Mouse (Mus musculus) midbrain, embryonic 12.5 days (tissue): ENCODE data around the gene Maml2. TPM values are rescaled to one million over a fixed set of nuclear protein-coding genes. Genes with fewer than 3 reads are reported as not detected.

ENCODE experiments used
- ATAC-seq: fragments of 200-750 bp; cut with Nextera tagmentation; 2 replicates; pipeline ENCODE4 v1.8.0; 2017; ENCODE audit warnings: low read depth, moderate TSS enrichment, moderate library complexity; ENCODE audit not compliant: low FRiP score
- H3K27ac ChIP-seq: fragments of 300-500 bp; sonication (generic); replicated peaks from 2 replicates; pipeline ENCODE4 v1.5.1; 2016; ENCODE audit warnings: mild to moderate bottlenecking
- H3K27me3 ChIP-seq: fragments of 300-500 bp; sonication (generic); 2 replicates; pipeline ENCODE4 v1.6.1; 2016; ENCODE audit warnings: mild to moderate bottlenecking
- H3K36me3 ChIP-seq: fragments of 300-500 bp; sonication (generic); 2 replicates; pipeline ENCODE4 v1.6.1; 2016
- H3K4me1 ChIP-seq: fragments of 300-500 bp; sonication (generic); 2 replicates; pipeline ENCODE4 v1.6.1; 2016
- H3K4me2 ChIP-seq: fragments of 300-500 bp; sonication (generic); replicated peaks from 2 replicates; pipeline ENCODE4 v1.6.1; 2016; ENCODE audit warnings: mild to moderate bottlenecking, moderate library complexity
- H3K4me3 ChIP-seq: fragments of 300-500 bp; sonication (generic); 2 replicates; pipeline ENCODE4 v1.5.1; 2016; ENCODE audit warnings: mild to moderate bottlenecking
- H3K9ac ChIP-seq: fragments of 300-500 bp; sonication (generic); replicated peaks from 2 replicates; pipeline ENCODE4 v1.6.1; 2016; ENCODE audit warnings: mild to moderate bottlenecking, moderate library complexity
- H3K9me3 ChIP-seq: fragments of 300-500 bp; sonication (generic); 2 replicates; pipeline ENCODE4 v1.6.1; 2016; ENCODE audit warnings: mild to moderate bottlenecking
- WGBS: fragments of 180-500 bp; shearing (Covaris S2); methylation state at CpG from one replicate; pipeline ENCODE4 v1.1.7; 2016; 5-methylcytosine and 5-hydroxymethylcytosine counted together
- polyA plus RNA-seq: library from polyadenylated mRNA; unstranded; fragments of >200 nt; fragmentation: Nextera tagmentation; extraction: Ambion mirVana; gene quantifications from 2 replicates; pipeline ENCODE4 v1.2.1, GENCODE M21; 2016

The Maml2 gene
- polyA plus RNA-seq, 1 experiment from 2014 or later: 12.5 TPM

GRCm38 (mm10) chr9:13525075-13525474, 227.3 kb downstream of the Maml2 start:
- no peak for ATAC-seq
- 86% methylated on average over 1 of the region's 1 CpGs for WGBS
- Histone ChIP-seq H3K4me1 (peaks cover 36% of the 10 kb centered on the region), H3K4me3 (no peak overlapping the region), H3K36me3 (no peaks in the 10 kb centered on the region), H3K27ac (no peak overlapping the region), H3K27me3 (no peaks in the 10 kb centered on the region), H3K4me2 (no peak overlapping the region), H3K9me3 (no peaks in the 10 kb centered on the region), H3K9ac (no peak overlapping the region)

DNA sequence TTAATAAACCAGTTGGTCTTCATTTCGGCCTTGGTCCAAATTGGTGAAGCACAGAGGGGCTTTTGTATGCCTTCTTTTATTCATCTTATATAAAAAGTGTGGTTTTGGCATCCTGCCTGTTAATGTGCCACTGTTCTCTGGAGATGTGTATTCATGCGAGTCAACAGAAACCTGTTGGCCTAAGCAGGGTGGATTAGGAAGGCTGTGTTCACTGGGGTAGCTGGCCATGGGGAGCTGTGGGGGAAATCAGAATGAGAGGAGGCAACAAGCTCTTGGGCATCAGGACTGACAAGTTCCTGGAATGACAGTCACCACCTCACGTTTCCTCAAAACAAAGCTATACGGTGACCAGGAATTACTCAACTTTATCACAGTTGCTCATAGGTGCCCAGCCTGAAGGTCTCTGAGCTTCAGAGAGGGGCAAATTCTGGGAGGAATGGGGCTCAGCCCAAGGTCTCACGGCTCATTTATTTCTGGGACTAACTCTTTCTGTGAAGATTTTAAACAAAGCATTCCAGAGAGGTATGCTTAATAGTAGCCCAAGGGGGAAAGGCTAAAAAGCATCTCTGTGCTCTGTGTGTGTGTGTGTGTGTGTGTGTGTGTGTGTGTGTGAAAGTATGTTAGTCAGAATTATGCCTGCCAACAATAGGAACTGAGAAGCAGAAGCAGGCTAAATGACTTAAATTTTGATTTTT, 228.0 kb downstream of the Maml2 start:
- no peak overlapping the region for H3K4me3 ChIP-seq
- no peak for ATAC-seq
- peaks cover 36% of the 10 kb centered on the region for H3K4me1 ChIP-seq
- 59% methylated on average over 5 of the region's 5 CpGs for WGBS
- no peaks in the 10 kb centered on the region for H3K9me3 ChIP-seq
- no peaks in the 10 kb centered on the region for H3K27me3 ChIP-seq
- H3K36me3 ChIP-seq: no peaks in the 10 kb centered on the region
- H3K9ac ChIP-seq: no peak overlapping the region
- H3K27ac ChIP-seq: no peak overlapping the region
- no peak overlapping the region for H3K4me2 ChIP-seq

GRCm38 (mm10) chr9:13530575-13530974, 232.8 kb downstream of the Maml2 start:
- WGBS: 86% methylated on average over 4 of the region's 4 CpGs
- no peaks in the 10 kb centered on the region for H3K27me3 ChIP-seq
- no peak overlapping the region for H3K27ac ChIP-seq
- H3K9me3 ChIP-seq: 0 out of 2 replicates have a peak, but pooled peaks cover 2% of the 10 kb centered on the region
- no peaks in the 10 kb centered on the region for H3K36me3 ChIP-seq
- no peak overlapping the region for H3K9ac ChIP-seq
- H3K4me2 ChIP-seq: no peak overlapping the region
- H3K4me3 ChIP-seq: no peak overlapping the region
- H3K4me1 ChIP-seq: peaks cover 34% of the 10 kb centered on the region
- no peak for ATAC-seq

DNA sequence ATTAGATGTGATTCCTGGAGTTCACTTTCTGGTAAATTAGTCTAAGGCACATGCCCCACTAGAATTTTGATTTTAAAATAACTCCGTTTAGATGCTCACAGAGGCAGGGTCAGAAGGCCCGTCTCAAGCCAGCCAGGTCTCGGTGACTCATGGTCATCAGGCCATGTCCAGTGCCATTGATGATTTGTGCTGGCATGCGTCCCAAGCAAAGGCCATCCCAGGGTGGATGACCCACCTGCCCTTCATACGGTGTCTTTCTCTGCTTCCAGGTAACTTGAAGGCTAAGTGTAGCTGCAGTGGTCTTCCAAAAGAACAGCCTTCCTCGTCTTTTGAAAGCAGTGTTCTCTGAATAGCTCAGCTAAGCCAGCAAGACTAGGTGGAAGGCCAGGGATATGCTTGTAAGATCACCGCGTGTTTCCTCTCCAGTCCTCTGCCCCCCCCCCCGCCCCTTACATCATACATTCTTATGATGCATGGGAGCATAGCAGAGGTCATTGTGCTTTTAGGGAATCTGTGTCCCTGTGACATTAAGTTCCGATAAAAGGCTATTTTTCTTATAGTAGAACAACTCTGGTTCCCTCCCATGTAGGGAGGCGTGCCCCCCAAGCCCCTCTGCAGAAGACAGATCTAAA, 235.4 kb downstream of the Maml2 start:
- H3K4me2 ChIP-seq: no peak overlapping the region
- WGBS: 82% methylated on average over 11 of the region's 11 CpGs
- H3K9ac ChIP-seq: no peak overlapping the region
- no peaks in the 10 kb centered on the region for H3K36me3 ChIP-seq
- no peak for ATAC-seq
- H3K9me3 ChIP-seq: 0 out of 2 replicates have a peak, but pooled peaks cover 2% of the 10 kb centered on the region
- no peak overlapping the region for H3K27ac ChIP-seq
- H3K4me1 ChIP-seq: peaks cover 33% of the 10 kb centered on the region
- no peak overlapping the region for H3K4me3 ChIP-seq
- H3K27me3 ChIP-seq: no peaks in the 10 kb centered on the region

- Histone ChIP-seq H3K4me3 (no peak overlapping the region), H3K4me1 (peaks cover 44% of the 10 kb centered on the region), H3K9me3 (0 out of 2 replicates have a peak, but pooled peaks cover 2% of the 10 kb centered on the region), H3K27ac (no peak overlapping the region; the same call in 1 of the 2 replicates), H3K36me3 (no peaks in the 10 kb centered on the region), H3K4me2 (no peak overlapping the region), H3K9ac (no peak overlapping the region), H3K27me3 (no peaks in the 10 kb centered on the region)
- peak; percentile 48; the same call in 1 of the 2 replicates for ATAC-seq
- 23% methylated on average over 5 of the region's 5 CpGs for WGBS
These were observed 238.0 kb downstream of the Maml2 start for GRCm38 (mm10) chr9:13535803-13536202.

DNA sequence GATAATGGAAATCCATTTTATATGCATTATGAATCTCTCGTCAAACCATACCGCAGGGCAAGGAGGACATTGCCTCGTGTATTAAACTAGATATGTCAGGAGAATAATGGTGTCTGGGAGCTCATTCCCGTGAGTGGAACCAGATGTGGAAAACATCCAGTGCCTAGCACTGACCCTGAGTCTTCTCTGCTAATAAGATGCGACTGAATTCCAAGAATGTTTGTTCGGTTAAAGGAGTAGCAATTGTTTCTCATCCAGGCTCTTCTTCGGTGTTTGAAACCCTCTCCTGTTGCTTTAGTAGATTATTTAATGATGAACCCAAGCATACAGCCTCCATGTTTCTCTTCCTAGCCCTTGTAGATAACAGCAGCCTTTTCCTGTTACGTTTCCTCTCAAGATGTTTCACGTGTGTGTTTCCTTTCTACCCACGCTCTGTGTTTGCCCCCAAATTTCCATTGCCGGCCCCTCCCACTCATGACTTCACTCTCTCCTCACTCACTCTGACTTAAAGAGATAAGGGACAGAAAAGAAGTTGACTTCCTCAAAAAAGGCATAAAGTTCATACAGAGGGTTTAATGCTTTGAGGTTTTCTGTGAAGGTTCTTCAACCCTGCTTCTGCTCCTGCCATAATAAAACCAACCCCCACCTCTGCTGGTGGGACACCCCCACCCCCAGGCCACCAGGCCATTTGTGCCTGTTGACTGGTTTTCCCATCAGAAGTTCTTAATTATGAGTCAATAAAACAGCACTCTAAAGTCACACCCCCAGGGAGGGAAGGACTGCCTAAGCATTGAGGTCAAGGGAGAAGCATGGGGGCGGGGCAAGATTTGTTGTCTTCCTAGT, 238.9 kb downstream of the Maml2 start:
- no peak overlapping the region; the same call in 1 of the 2 replicates for H3K27ac ChIP-seq

GRCm38 (mm10) chr9:13538200-13538599, 240.4 kb downstream of the Maml2 start:
- Histone ChIP-seq H3K4me3 (no peak overlapping the region), H3K4me1 (peaks cover 35% of the 10 kb centered on the region), H3K27me3 (no peaks in the 10 kb centered on the region), H3K27ac (no peak overlapping the region), H3K9me3 (0 out of 2 replicates have a peak, but pooled peaks cover 2% of the 10 kb centered on the region), H3K9ac (no peak overlapping the region), H3K36me3 (no peaks in the 10 kb centered on the region), H3K4me2 (no peak overlapping the region)
- 85% methylated on average over 7 of the region's 7 CpGs for WGBS
- no peak for ATAC-seq

More for the DNA sequence above, 238.9 kb downstream of the Maml2 start:
- Histone ChIP-seq H3K4me3 (no peak overlapping the region), H3K9me3 (0 out of 2 replicates have a peak, but pooled peaks cover 2% of the 10 kb centered on the region), H3K9ac (no peak overlapping the region), H3K4me2 (no peak overlapping the region), H3K4me1 (peaks cover 47% of the 10 kb centered on the region), H3K36me3 (no peaks in the 10 kb centered on the region), H3K27me3 (no peaks in the 10 kb centered on the region)
- WGBS: 58% methylated on average over 12 of the region's 12 CpGs
- no peak for ATAC-seq

DNA sequence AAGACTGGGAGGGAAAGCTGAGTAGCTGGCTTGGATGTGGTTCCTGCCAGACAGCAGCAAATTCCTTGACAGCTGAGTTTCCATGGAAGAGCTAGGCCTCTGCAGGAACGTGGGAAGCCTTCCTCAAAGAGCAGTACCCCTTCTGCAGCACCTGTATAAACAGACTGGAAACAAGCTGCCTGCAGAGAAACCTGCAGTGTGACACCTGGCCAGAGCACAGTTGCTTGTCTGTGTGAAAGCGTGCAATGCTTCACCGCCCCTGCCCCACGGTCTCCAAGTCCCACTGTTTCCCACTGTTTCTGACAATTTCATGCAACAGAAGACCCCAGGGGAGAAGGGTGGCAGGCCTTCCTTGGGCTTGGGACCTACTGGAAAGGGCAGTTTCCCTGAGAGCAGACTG, 241.8 kb downstream of the Maml2 start:
- no peak overlapping the region for H3K27ac ChIP-seq
- no peak for ATAC-seq
- no peak overlapping the region for H3K9ac ChIP-seq
- H3K9me3 ChIP-seq: no peaks in the 10 kb centered on the region
- H3K36me3 ChIP-seq: no peaks in the 10 kb centered on the region
- 42% methylated on average over 4 of the region's 4 CpGs for whole genome bisulfite sequencing
- H3K4me3 ChIP-seq: no peak overlapping the region
- no peak overlapping the region for H3K4me2 ChIP-seq
- H3K4me1 ChIP-seq: peaks cover 41% of the 10 kb centered on the region
- H3K27me3 ChIP-seq: no peaks in the 10 kb centered on the region

DNA sequence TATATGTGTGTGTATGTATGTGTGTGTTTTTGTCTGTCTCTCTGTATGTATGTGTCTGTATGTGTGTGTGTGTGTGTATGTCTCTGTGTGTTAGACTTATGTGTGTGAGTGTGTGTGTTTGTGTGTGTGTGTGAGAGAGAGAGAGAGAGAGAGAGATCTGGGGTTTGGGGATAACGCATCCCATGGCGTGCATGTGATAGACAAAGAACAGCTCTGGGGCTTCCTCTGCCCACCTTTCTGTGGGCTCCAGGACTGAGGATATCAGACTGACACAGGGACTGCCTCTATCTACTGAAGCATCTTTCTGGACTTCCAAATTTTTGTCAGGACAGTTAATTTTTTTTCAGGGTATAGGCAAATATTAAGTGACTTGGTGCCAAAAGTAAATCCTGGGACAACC, 242.5 kb downstream of the Maml2 start:
- Histone ChIP-seq H3K4me3 (no peak overlapping the region), H3K36me3 (no peaks in the 10 kb centered on the region), H3K9ac (no peak overlapping the region), H3K4me1 (peaks cover 41% of the 10 kb centered on the region), H3K27ac (no peak overlapping the region), H3K27me3 (no peaks in the 10 kb centered on the region), H3K9me3 (no peaks in the 10 kb centered on the region), H3K4me2 (no peak overlapping the region)
- ATAC-seq: no peak
- 83% methylated on average over 2 of the region's 2 CpGs for WGBS

GRCm38 (mm10) chr9:13540781-13541180, 243.0 kb downstream of the Maml2 start:
- H3K36me3 ChIP-seq: no peaks in the 10 kb centered on the region
- no peak overlapping the region for H3K9ac ChIP-seq
- peaks cover 41% of the 10 kb centered on the region for H3K4me1 ChIP-seq
- 61% methylated on average over 6 of the region's 6 CpGs for WGBS
- no peak overlapping the region for H3K4me2 ChIP-seq
- H3K9me3 ChIP-seq: no peaks in the 10 kb centered on the region
- H3K4me3 ChIP-seq: no peak overlapping the region
- H3K27me3 ChIP-seq: no peaks in the 10 kb centered on the region
- no peak for ATAC-seq
- H3K27ac ChIP-seq: no peak overlapping the region

- Histone ChIP-seq H3K9me3 (no peaks in the 10 kb centered on the region), H3K9ac (no peak overlapping the region), H3K4me3 (no peak overlapping the region), H3K27ac (no peak overlapping the region), H3K4me2 (no peak overlapping the region), H3K27me3 (no peaks in the 10 kb centered on the region), H3K4me1 (peaks cover 40% of the 10 kb centered on the region), H3K36me3 (no peaks in the 10 kb centered on the region)
- 56% methylated on average over 8 of the region's 8 CpGs for WGBS
- no peak for ATAC-seq
These were observed 245.4 kb downstream of the Maml2 start for GRCm38 (mm10) chr9:13543167-13543566.

GRCm38 (mm10) chr9:13544133-13544532, 246.4 kb downstream of the Maml2 start:
- Histone ChIP-seq H3K9me3 (no peaks in the 10 kb centered on the region), H3K4me2 (no peak overlapping the region), H3K27ac (no peak overlapping the region), H3K4me1 (peaks cover 37% of the 10 kb centered on the region), H3K9ac (no peak overlapping the region), H3K4me3 (no peak overlapping the region), H3K27me3 (no peaks in the 10 kb centered on the region), H3K36me3 (no peaks in the 10 kb centered on the region)
- ATAC-seq: no peak
- 44% methylated on average over 8 of the region's 8 CpGs for WGBS
